Mouse (Mus musculus): ENCODE results near the gene Cuedc1. TPM values are rescaled to one million over a fixed set of nuclear protein-coding genes. Genes with fewer than 3 reads are reported as not detected.

The Cuedc1 gene
- total RNA-seq, 1 experiment from 2014 or later: 3.3 TPM

GRCm38 (mm10) chr11:88076394-88076793 lies 21.5 kb upstream of the Cuedc1 start:
- ATAC-seq (replicated peaks; ENCODE audit: low read depth, poor library complexity, severe bottlenecking): no peak

- ATAC-seq (replicated peaks; ENCODE audit: low read depth, poor library complexity, severe bottlenecking): peak; percentile 62
Observed at GRCm38 (mm10) chr11:88083699-88084098, 14.2 kb upstream of the Cuedc1 start.

- peak; percentile 74 for ATAC-seq (replicated peaks; ENCODE audit: low read depth, poor library complexity, severe bottlenecking)
Observed at GRCm38 (mm10) chr11:88086737-88087627, 10.9 kb upstream of the Cuedc1 start.

GRCm38 (mm10) chr11:88089150-88089549 lies 8.7 kb upstream of the Cuedc1 start:
- ATAC-seq (replicated peaks; ENCODE audit: low read depth, poor library complexity, severe bottlenecking): no peak

- no peak for ATAC-seq (replicated peaks; ENCODE audit: low read depth, poor library complexity, severe bottlenecking)
Observed at GRCm38 (mm10) chr11:88090293-88090692, 7.6 kb upstream of the Cuedc1 start.

GRCm38 (mm10) chr11:88091949-88092348 lies 5.9 kb upstream of the Cuedc1 start:
- peak; percentile 90 for ATAC-seq (replicated peaks; ENCODE audit: low read depth, poor library complexity, severe bottlenecking)

- no peak; the same call in 1 of the 2 replicates for ATAC-seq (replicated peaks; ENCODE audit: low read depth, poor library complexity, severe bottlenecking)
Observed at GRCm38 (mm10) chr11:88097173-88097572, 685 bp upstream of the Cuedc1 start.

- peak; percentile 48 for ATAC-seq (replicated peaks; ENCODE audit: low read depth, poor library complexity, severe bottlenecking)
Observed at GRCm38 (mm10) chr11:88098787-88099598, 1.1 kb downstream of the Cuedc1 start.

GRCm38 (mm10) chr11:88099599-88100023 lies 1.8 kb downstream of the Cuedc1 start:
- ATAC-seq (replicated peaks; ENCODE audit: low read depth, poor library complexity, severe bottlenecking): no peak

- no peak for ATAC-seq (replicated peaks; ENCODE audit: low read depth, poor library complexity, severe bottlenecking)
Observed at GRCm38 (mm10) chr11:88100170-88100569, 2.3 kb downstream of the Cuedc1 start.

GRCm38 (mm10) chr11:88103214-88103941 lies 5.5 kb downstream of the Cuedc1 start:
- ATAC-seq (replicated peaks; ENCODE audit: low read depth, poor library complexity, severe bottlenecking): 0 out of 2 replicates have a peak, but pooled peaks have one; percentile 3

- ATAC-seq (replicated peaks; ENCODE audit: low read depth, poor library complexity, severe bottlenecking): no peak
Observed at GRCm38 (mm10) chr11:88105494-88106291, 7.8 kb downstream of the Cuedc1 start.

- ATAC-seq (replicated peaks; ENCODE audit: low read depth, poor library complexity, severe bottlenecking): no peak
Observed at GRCm38 (mm10) chr11:88106292-88106554, 8.4 kb downstream of the Cuedc1 start.

- ATAC-seq (replicated peaks; ENCODE audit: low read depth, poor library complexity, severe bottlenecking): peak; percentile 88
Observed at GRCm38 (mm10) chr11:88107365-88107764, 9.5 kb downstream of the Cuedc1 start.

- ATAC-seq (replicated peaks; ENCODE audit: low read depth, poor library complexity, severe bottlenecking): no peak
Observed at GRCm38 (mm10) chr11:88110031-88110594, 12.3 kb downstream of the Cuedc1 start.

- ATAC-seq (replicated peaks; ENCODE audit: low read depth, poor library complexity, severe bottlenecking): no peak
Observed at GRCm38 (mm10) chr11:88112078-88112477, 14.2 kb downstream of the Cuedc1 start.

GRCm38 (mm10) chr11:88112677-88113333 lies 14.9 kb downstream of the Cuedc1 start:
- ATAC-seq (replicated peaks; ENCODE audit: low read depth, poor library complexity, severe bottlenecking): no peak

GRCm38 (mm10) chr11:88113543-88114271 lies 15.8 kb downstream of the Cuedc1 start:
- no peak for ATAC-seq (replicated peaks; ENCODE audit: low read depth, poor library complexity, severe bottlenecking)

Measured in common myeloid progenitor, adult 5-6 weeks (primary cell).